Mouse (Mus musculus) bone marrow, adult 2 months (tissue): Measurements from ENCODE around the gene Slc35b4.

Experiments
- CTCF ChIP-seq: fragments of 200-500 bp; IDR thresholded peaks from 2 replicates; pipeline ENCODE4 v1.5.1; 2011; ENCODE audit warnings: low read length, control low read depth; ENCODE audit not compliant: control insufficient read depth, insufficient read depth
- POLR2A ChIP-seq: fragments of 200-500 bp; IDR thresholded peaks from 2 replicates; pipeline ENCODE4 v1.6.1; 2011; ENCODE audit warnings: low read depth, mild to moderate bottlenecking, control low read depth, low read length, borderline replicate concordance; ENCODE audit not compliant: control insufficient read depth

DNA sequence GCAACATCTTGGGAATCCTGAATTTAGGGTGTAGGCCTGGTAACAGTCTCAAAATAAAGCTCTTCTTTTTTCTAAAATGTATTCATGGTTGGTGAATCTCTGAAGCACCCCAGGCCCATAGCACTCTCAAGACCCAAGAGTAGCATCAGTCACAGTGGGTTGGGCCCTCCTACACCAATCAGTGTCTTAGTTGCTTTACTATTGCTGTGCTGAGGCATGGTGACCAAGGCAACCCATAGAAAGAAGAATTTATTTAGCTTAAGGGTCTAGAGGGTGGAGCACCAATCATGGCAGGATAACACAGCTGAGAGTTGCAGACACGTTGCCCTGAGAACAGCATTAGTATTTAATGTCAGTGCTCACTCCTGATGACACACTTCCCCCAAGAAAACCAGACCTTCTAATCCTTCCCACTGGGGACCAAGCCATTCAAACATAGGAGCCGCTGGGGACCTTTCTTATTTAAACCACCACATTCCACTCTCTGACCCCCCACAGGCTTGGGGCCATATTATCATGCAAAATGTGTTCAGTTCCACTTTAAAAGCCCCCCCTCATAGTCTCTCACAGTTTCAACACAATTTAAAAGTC lies 10.5 kb upstream of the Slc35b4 start:
- no peak for TF ChIP-seq CTCF
- TF ChIP-seq POLR2A, result no peak
